Mouse (Mus musculus) megakaryocyte, embryonic 14.5 days (primary cell): Measurements from ENCODE around the gene Cep350.

Experiments
- FLI1 ChIP-seq: IDR thresholded peaks from 2 replicates; pipeline ENCODE4 v1.6.1; 2012; ENCODE audit warnings: low read length, inconsistent platforms, mixed read lengths
- GATA1 ChIP-seq: IDR thresholded peaks from 3 replicates; pipeline ENCODE4 v1.6.1; 2012; ENCODE audit warnings: mixed read lengths, low read length, inconsistent platforms, borderline replicate concordance

- TF ChIP-seq GATA1 = no peak
- no peak for TF ChIP-seq FLI1
Measured at GRCm38 (mm10) chr1:155994524-155994923, 21.5 kb upstream of the Cep350 start.
